Mouse (Mus musculus): ENCODE measurements at regions not wholly inside any gene's neighbourhood (a gene's known extent, or its start where the extent isn't known, plus 50 kb on each side); places are given as distances from the start of the nearest gene placed in this dataset.

- Histone ChIP-seq H3K27me3 (ENCODE audit: insufficient read depth, low read length) (no peaks in the 10 kb centered on the region), H3K4me2 (ENCODE audit: low read depth, low read length) (no peak overlapping the region), H3K9me3 (ENCODE audit: low read length) (no peaks in the 10 kb centered on the region), H3K36me3 (ENCODE audit: insufficient read depth, low read length) (no peaks in the 10 kb centered on the region), H3K27ac (no peak overlapping the region), H3K9ac (replicated peaks; ENCODE audit: low read length) (no peak overlapping the region), H3K4me1 (ENCODE audit: insufficient read depth, low read length) (no peaks in the 10 kb centered on the region), H3K4me3 (ENCODE audit: low read length) (no peak overlapping the region)
- TF ChIP-seq CTCF (IDR thresholded peaks at IDR 0.05; ENCODE audit: low read depth), result no peak
- 71% methylated on average over 6 of the region's 6 CpGs for WGBS
- no peak for ATAC-seq
- DNase-seq (ENCODE audit: low spot score), result no peak
Observed at GRCm38 (mm10) chr1:7499042-7499441, 2691.3 kb downstream of the Gm37988 start.

DNA sequence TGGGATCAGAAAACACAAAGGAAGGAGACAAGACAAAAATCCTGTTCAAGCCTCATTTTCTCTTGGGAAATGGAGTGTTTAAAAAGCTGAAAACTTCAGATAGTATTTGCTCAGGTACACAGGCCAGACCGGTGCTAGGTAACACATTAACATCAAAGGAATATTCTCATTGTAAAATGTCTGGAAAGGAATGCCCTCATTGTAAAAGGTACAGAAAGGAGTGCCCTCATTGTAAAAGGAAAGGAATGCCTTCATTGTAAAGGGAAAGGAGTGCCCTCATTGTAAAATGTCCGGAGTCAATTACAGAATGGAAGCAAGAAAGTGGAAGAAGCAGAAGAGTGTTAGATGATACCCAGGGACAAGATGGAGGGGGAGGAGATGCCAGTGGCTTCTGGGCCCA lies 2694.7 kb downstream of the Gm37988 start:
- Histone ChIP-seq H3K4me3 (ENCODE audit: low read length) (no peak overlapping the region), H3K27ac (no peak overlapping the region), H3K9me3 (ENCODE audit: low read length) (no peaks in the 10 kb centered on the region), H3K36me3 (ENCODE audit: insufficient read depth, low read length) (no peaks in the 10 kb centered on the region), H3K27me3 (ENCODE audit: insufficient read depth, low read length) (no peaks in the 10 kb centered on the region), H3K9ac (replicated peaks; ENCODE audit: low read length) (no peak overlapping the region), H3K4me2 (ENCODE audit: low read depth, low read length) (no peak overlapping the region), H3K4me1 (ENCODE audit: insufficient read depth, low read length) (no peaks in the 10 kb centered on the region)
- no peak for TF ChIP-seq CTCF (IDR thresholded peaks at IDR 0.05; ENCODE audit: low read depth)
- DNase-seq (ENCODE audit: low spot score), result no peak
- ATAC-seq, result no peak
- 76% methylated on average over 2 of the region's 2 CpGs for whole genome bisulfite sequencing

DNA sequence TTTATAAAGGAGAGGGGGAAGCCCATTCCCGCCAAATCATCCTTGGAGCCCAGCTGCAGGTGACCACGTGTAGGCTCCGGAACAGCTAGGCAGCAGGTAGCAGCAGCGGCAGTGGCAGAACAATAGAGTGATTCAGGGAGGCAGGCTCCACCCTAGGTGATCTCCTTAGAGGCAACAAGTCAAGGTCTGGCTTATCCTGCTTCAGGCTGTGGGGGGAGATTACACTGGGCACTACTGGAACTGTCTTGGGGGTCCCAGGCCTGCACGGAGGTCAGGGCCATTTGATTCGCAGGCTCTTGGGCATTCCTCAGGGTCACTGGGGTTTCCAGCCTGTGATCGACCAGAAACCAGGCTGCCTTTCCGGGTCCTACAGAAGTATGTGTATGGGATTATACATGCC lies 2711.1 kb downstream of the Gm37988 start:
- Histone ChIP-seq H3K9me3 (ENCODE audit: low read length) (no peaks in the 10 kb centered on the region), H3K4me2 (ENCODE audit: low read depth, low read length) (no peak overlapping the region), H3K27me3 (ENCODE audit: insufficient read depth, low read length) (no peaks in the 10 kb centered on the region), H3K4me1 (ENCODE audit: insufficient read depth, low read length) (no peaks in the 10 kb centered on the region), H3K9ac (replicated peaks; ENCODE audit: low read length) (no peak overlapping the region), H3K27ac (no peak overlapping the region), H3K4me3 (ENCODE audit: low read length) (no peak overlapping the region), H3K36me3 (ENCODE audit: insufficient read depth, low read length) (no peaks in the 10 kb centered on the region)
- no peak for ATAC-seq
- DNase-seq (ENCODE audit: low spot score), result no peak
- WGBS, result 60% methylated on average over 8 of the region's 8 CpGs
- no peak for TF ChIP-seq CTCF (IDR thresholded peaks at IDR 0.05; ENCODE audit: low read depth)

GRCm38 (mm10) chr1:7533506-7533905 lies 2725.8 kb downstream of the Gm37988 start:
- no peak for TF ChIP-seq CTCF (IDR thresholded peaks at IDR 0.05; ENCODE audit: low read depth)
- H3K4me2 ChIP-seq (ENCODE audit: low read depth, low read length), result no peak overlapping the region
- H3K9me3 ChIP-seq (ENCODE audit: low read length), result no peaks in the 10 kb centered on the region
- no peaks in the 10 kb centered on the region for H3K36me3 ChIP-seq (ENCODE audit: insufficient read depth, low read length)
- DNase-seq (ENCODE audit: low spot score) (no peak), ATAC-seq (no peak)
- H3K4me3 ChIP-seq (ENCODE audit: low read length), result no peak overlapping the region
- no peak overlapping the region for H3K27ac ChIP-seq
- no peaks in the 10 kb centered on the region for H3K27me3 ChIP-seq (ENCODE audit: insufficient read depth, low read length)
- H3K4me1 ChIP-seq (ENCODE audit: insufficient read depth, low read length), result no peaks in the 10 kb centered on the region
- H3K9ac ChIP-seq (replicated peaks; ENCODE audit: low read length), result no peak overlapping the region

DNA sequence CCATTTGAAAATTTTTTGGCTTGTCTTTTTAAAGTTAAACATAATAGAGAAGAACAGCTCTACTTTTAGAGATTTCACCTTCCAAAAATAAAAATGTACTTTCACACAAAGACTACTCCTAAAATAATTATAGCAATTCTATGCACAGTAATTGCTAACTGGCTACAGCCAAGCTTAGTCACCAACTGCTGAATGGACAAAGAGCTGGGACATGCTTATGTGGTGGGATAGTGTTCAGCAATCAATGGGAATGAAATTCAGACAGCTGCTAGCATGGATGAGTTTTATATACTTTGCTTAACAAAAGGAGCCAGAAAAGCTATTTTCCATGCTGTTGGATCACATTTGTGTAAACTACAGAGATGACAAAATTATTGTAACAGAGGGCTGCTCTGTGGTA lies 2727.5 kb downstream of the Gm37988 start:
- no peak overlapping the region for H3K27ac ChIP-seq
- H3K4me1 ChIP-seq (ENCODE audit: insufficient read depth, low read length), result no peaks in the 10 kb centered on the region
- no peak overlapping the region for H3K4me3 ChIP-seq (ENCODE audit: low read length)
- ATAC-seq (no peak), DNase-seq (ENCODE audit: low spot score) (no peak)
- no peaks in the 10 kb centered on the region for H3K27me3 ChIP-seq (ENCODE audit: insufficient read depth, low read length)
- H3K4me2 ChIP-seq (ENCODE audit: low read depth, low read length), result no peak overlapping the region
- no peak overlapping the region for H3K9ac ChIP-seq (replicated peaks; ENCODE audit: low read length)
- no peaks in the 10 kb centered on the region for H3K36me3 ChIP-seq (ENCODE audit: insufficient read depth, low read length)
- no peak for TF ChIP-seq CTCF (IDR thresholded peaks at IDR 0.05; ENCODE audit: low read depth)
- H3K9me3 ChIP-seq (ENCODE audit: low read length), result no peaks in the 10 kb centered on the region

- peak; percentile 75 for ATAC-seq
- WGBS, result 37% methylated on average over 2 of the region's 2 CpGs
Observed at GRCm38 (mm10) chr1:7543492-7543891, 2735.8 kb downstream of the Gm37988 start.

GRCm38 (mm10) chr1:7548261-7548660 lies 2740.6 kb downstream of the Gm37988 start:
- Histone ChIP-seq H3K4me2 (ENCODE audit: low read depth, low read length) (no peak overlapping the region), H3K4me1 (ENCODE audit: insufficient read depth, low read length) (no peaks in the 10 kb centered on the region), H3K27me3 (ENCODE audit: insufficient read depth, low read length) (no peaks in the 10 kb centered on the region), H3K9ac (replicated peaks; ENCODE audit: low read length) (no peak overlapping the region), H3K36me3 (ENCODE audit: insufficient read depth, low read length) (no peaks in the 10 kb centered on the region), H3K4me3 (ENCODE audit: low read length) (no peak overlapping the region), H3K27ac (no peak overlapping the region), H3K9me3 (ENCODE audit: low read length) (no peaks in the 10 kb centered on the region)
- no peak for ATAC-seq
- WGBS, result 55% methylated on average over 2 of the region's 2 CpGs
- no peak for TF ChIP-seq CTCF (IDR thresholded peaks at IDR 0.05; ENCODE audit: low read depth)
- DNase-seq (ENCODE audit: low spot score), result no peak

More at GRCm38 (mm10) chr1:7543492-7543891, 2735.8 kb downstream of the Gm37988 start:
- Histone ChIP-seq H3K36me3 (ENCODE audit: insufficient read depth, low read length) (no peaks in the 10 kb centered on the region), H3K4me1 (ENCODE audit: insufficient read depth, low read length) (no peaks in the 10 kb centered on the region), H3K4me2 (ENCODE audit: low read depth, low read length) (no peak overlapping the region), H3K27me3 (ENCODE audit: insufficient read depth, low read length) (no peaks in the 10 kb centered on the region), H3K9ac (replicated peaks; ENCODE audit: low read length) (no peak overlapping the region), H3K27ac (no peak overlapping the region), H3K9me3 (ENCODE audit: low read length) (no peaks in the 10 kb centered on the region), H3K4me3 (ENCODE audit: low read length) (no peak overlapping the region)
- DNase-seq (ENCODE audit: low spot score), result peak; percentile 71
- TF ChIP-seq CTCF (IDR thresholded peaks at IDR 0.05; ENCODE audit: low read depth), result peak; percentile 72

Data from hindbrain, postnatal 0 days (tissue).